Mouse (Mus musculus) lung, embryonic 16.5 days (tissue): ENCODE data around the gene Fastk. TPM values are rescaled to one million over a fixed set of nuclear protein-coding genes. Genes with fewer than 3 reads are reported as not detected.

Experiments used
- ATAC-seq: fragments of 200-750 bp; cut with Nextera tagmentation; 2 replicates; pipeline ENCODE4 v1.8.0; 2017; ENCODE audit warnings: low read depth, mild to moderate bottlenecking, moderate library complexity
- H3K27ac ChIP-seq: fragments of 300-500 bp; sonication (generic); 2 replicates; pipeline ENCODE4 v1.5.1; 2014; ENCODE audit warnings: mild to moderate bottlenecking, control low read depth, low read length
- H3K27me3 ChIP-seq: fragments of 300-500 bp; sonication (generic); 2 replicates; pipeline ENCODE4 v1.6.1; 2014; ENCODE audit warnings: low read depth, low read length, mixed read lengths; ENCODE audit not compliant: control insufficient read depth, insufficient read depth
- H3K36me3 ChIP-seq: fragments of 300-500 bp; sonication (generic); 2 replicates; pipeline ENCODE4 v1.6.1; 2014; ENCODE audit warnings: low read length; ENCODE audit not compliant: control insufficient read depth, insufficient read depth
- H3K4me1 ChIP-seq: fragments of 300-500 bp; sonication (generic); replicated peaks from 2 replicates; pipeline ENCODE4 v1.6.1; 2014; ENCODE audit warnings: low read length, mixed read lengths; ENCODE audit not compliant: control insufficient read depth, insufficient read depth
- H3K4me2 ChIP-seq: fragments of 300-500 bp; sonication (generic); 2 replicates; pipeline ENCODE4 v1.6.1; 2014; ENCODE audit warnings: low read depth, low read length, control low read depth
- H3K4me3 ChIP-seq: fragments of 300-500 bp; sonication (generic); 2 replicates; pipeline ENCODE4 v1.5.1; 2014; ENCODE audit warnings: mild to moderate bottlenecking, low read length, control low read depth
- H3K9ac ChIP-seq: fragments of 300-500 bp; sonication (generic); 2 replicates; pipeline ENCODE4 v1.6.1; 2014; ENCODE audit warnings: low read length, control low read depth
- H3K9me3 ChIP-seq: fragments of 300-500 bp; sonication (generic); 2 replicates; pipeline ENCODE4 v1.6.1; 2016; ENCODE audit warnings: low read length; ENCODE audit not compliant: control insufficient read depth
- WGBS: fragments of 180-500 bp; shearing (Covaris S2); extraction: QIAGEN DNeasy Blood & Tissue Kit; methylation state at CpG from one replicate; pipeline ENCODE4 v1.1.7; 2014; 5-methylcytosine and 5-hydroxymethylcytosine counted together
- polyA plus RNA-seq: library from polyadenylated mRNA; unstranded; fragments of >200 nt; fragmentation: Nextera tagmentation; extraction: Ambion mirVana; gene quantifications from 2 replicates; pipeline ENCODE4 v1.2.1, GENCODE M21; 2015

Gene Fastk
- polyA plus RNA-seq, 1 experiment from 2014 or later, result 96.6 TPM

GRCm38 (mm10) chr5:24455613-24456012 is 10.5 kb upstream of the Fastk start:
- H3K9me3 ChIP-seq, result no peaks in the 10 kb centered on the region
- peak overlapping the region; percentile 84 for H3K27ac ChIP-seq
- 59% methylated on average over 7 of the region's 7 CpGs for WGBS
- H3K27me3 ChIP-seq, result no peaks in the 10 kb centered on the region
- H3K4me2 ChIP-seq, result no peak overlapping the region
- no peaks in the 10 kb centered on the region for H3K36me3 ChIP-seq
- no peak for ATAC-seq
- H3K4me3 ChIP-seq, result no peak overlapping the region
- peaks cover 31% of the 10 kb centered on the region for H3K4me1 ChIP-seq
- H3K9ac ChIP-seq, result peak overlapping the region; percentile 22

- Histone ChIP-seq H3K4me1 (peaks cover 31% of the 10 kb centered on the region), H3K9ac (peak overlapping the region; percentile 22; the same call in 1 of the 2 replicates), H3K36me3 (no peaks in the 10 kb centered on the region), H3K4me3 (no peak overlapping the region), H3K9me3 (no peaks in the 10 kb centered on the region), H3K4me2 (0 out of 2 replicates have a peak overlapping the region, but pooled peaks have one; percentile 3), H3K27me3 (no peaks in the 10 kb centered on the region), H3K27ac (peak overlapping the region; percentile 84)
- WGBS, result 64% methylated on average over 3 of the region's 3 CpGs
- no peak for ATAC-seq
Measured at GRCm38 (mm10) chr5:24455076-24455475, 10.0 kb upstream of the Fastk start.

- Histone ChIP-seq H3K27me3 (no peaks in the 10 kb centered on the region), H3K4me1 (peaks cover 31% of the 10 kb centered on the region), H3K4me2 (peak overlapping the region; percentile 95), H3K27ac (no peak overlapping the region), H3K4me3 (peak overlapping the region; percentile 89), H3K9me3 (no peaks in the 10 kb centered on the region), H3K36me3 (no peaks in the 10 kb centered on the region), H3K9ac (peak overlapping the region; percentile 94)
- WGBS, result 19% methylated on average over 2 of the region's 2 CpGs
- ATAC-seq, result no peak
Measured at GRCm38 (mm10) chr5:24453985-24454303, 8.9 kb upstream of the Fastk start.

GRCm38 (mm10) chr5:24453283-24453984 is 8.3 kb upstream of the Fastk start:
- Histone ChIP-seq H3K27me3 (no peaks in the 10 kb centered on the region), H3K4me3 (peak overlapping the region; percentile 89), H3K9ac (peak overlapping the region; percentile 94), H3K9me3 (no peaks in the 10 kb centered on the region), H3K36me3 (no peaks in the 10 kb centered on the region), H3K4me1 (peaks cover 31% of the 10 kb centered on the region), H3K4me2 (peak overlapping the region; percentile 95), H3K27ac (peak overlapping the region; percentile 83)
- WGBS, result 11% methylated on average over 5 of the region's 5 CpGs
- no peak for ATAC-seq

- H3K27ac ChIP-seq, result peak overlapping the region; percentile 83
- peak overlapping the region; percentile 95 for H3K4me2 ChIP-seq
- H3K27me3 ChIP-seq, result no peaks in the 10 kb centered on the region
- under 1% methylated on average over 29 of the region's 29 CpGs for WGBS
- H3K4me3 ChIP-seq, result peak overlapping the region; percentile 89
- peak; percentile 4; the same call in 1 of the 2 replicates for ATAC-seq
- H3K4me1 ChIP-seq, result peaks cover 34% of the 10 kb centered on the region
- H3K9me3 ChIP-seq, result no peaks in the 10 kb centered on the region
- peak overlapping the region; percentile 94 for H3K9ac ChIP-seq
- H3K36me3 ChIP-seq, result no peaks in the 10 kb centered on the region
Measured at GRCm38 (mm10) chr5:24452691-24453233, 7.7 kb upstream of the Fastk start.

- Histone ChIP-seq H3K9me3 (no peaks in the 10 kb centered on the region), H3K9ac (peak within 1 kb of the TSS; percentile 94), H3K4me1 (peaks cover 38% of the 10 kb centered on the region), H3K27ac (peak within 1 kb of the TSS; percentile 94), H3K36me3 (no peaks in the 10 kb centered on the region), H3K4me2 (peak within 1 kb of the TSS; percentile 95), H3K27me3 (no peaks in the 10 kb centered on the region), H3K4me3 (peak within 1 kb of the TSS; percentile 89)
- WGBS, result 0% methylated on average over 35 of the region's 85 CpGs
- ATAC-seq, result peak; percentile 12; the same call in 1 of the 2 replicates
Measured at GRCm38 (mm10) chr5:24452030-24452690, 7.1 kb upstream of the Fastk start, which contains the start of gene Agap3. Agap3 (plus strand) TSS chr5:24452177.

- WGBS, result 4% methylated on average over 29 of the region's 66 CpGs
- H3K36me3 ChIP-seq, result no peaks in the 10 kb centered on the region
- peak overlapping the region; percentile 94 for H3K9ac ChIP-seq
- H3K27me3 ChIP-seq, result no peaks in the 10 kb centered on the region
- peaks cover 43% of the 10 kb centered on the region for H3K4me1 ChIP-seq
- H3K4me2 ChIP-seq, result peak overlapping the region; percentile 95
- H3K9me3 ChIP-seq, result no peaks in the 10 kb centered on the region
- peak; percentile 87 for ATAC-seq
- peak overlapping the region; percentile 89 for H3K4me3 ChIP-seq
- peak overlapping the region; percentile 94 for H3K27ac ChIP-seq
Measured at GRCm38 (mm10) chr5:24451264-24452029, 6.4 kb upstream of the Fastk start.

GRCm38 (mm10) chr5:24447624-24448298 is 2.7 kb upstream of the Fastk start, which contains the start of gene Tmub1:
Tmub1 (minus strand) TSS chr5:24447854.
- 0 out of 2 replicates have a peak, but pooled peaks cover 1% of the 10 kb centered on the region for H3K36me3 ChIP-seq
- H3K9me3 ChIP-seq, result no peaks in the 10 kb centered on the region
- WGBS, result 1% methylated on average over 26 of the region's 34 CpGs
- no peaks in the 10 kb centered on the region for H3K27me3 ChIP-seq
- peaks cover 33% of the 10 kb centered on the region for H3K4me1 ChIP-seq
- no peak within 1 kb of the TSS for H3K27ac ChIP-seq
- peak within 1 kb of the TSS; percentile 85 for H3K4me2 ChIP-seq
- peak within 1 kb of the TSS; percentile 72 for H3K4me3 ChIP-seq
- H3K9ac ChIP-seq, result peak within 1 kb of the TSS; percentile 68
- ATAC-seq, result peak; percentile 39
